Mouse (Mus musculus): ENCODE data around the gene 1700008P02Rik. TPM values are rescaled to one million over a fixed set of nuclear protein-coding genes. Genes with fewer than 3 reads are reported as not detected.

1700008P02Rik gene
- not detected in 2 replicates for polyA plus RNA-seq (2012; rRNA removed; ENCODE audit: low replicate concordance)

GRCm38 (mm10) chr3:6620343-6620742 lies at the start of gene 1700008P02Rik:
TSS of gene 1700008P02Rik (minus strand) at chr3:6620443.

